Mouse (Mus musculus): ENCODE data around the gene Ephb2.

Gene Ephb2

GRCm38 (mm10) chr4:136650261-136650660 lies 185.5 kb downstream of the Ephb2 start:
- DNase-seq (ENCODE audit: low spot score), result no peak

DNA sequence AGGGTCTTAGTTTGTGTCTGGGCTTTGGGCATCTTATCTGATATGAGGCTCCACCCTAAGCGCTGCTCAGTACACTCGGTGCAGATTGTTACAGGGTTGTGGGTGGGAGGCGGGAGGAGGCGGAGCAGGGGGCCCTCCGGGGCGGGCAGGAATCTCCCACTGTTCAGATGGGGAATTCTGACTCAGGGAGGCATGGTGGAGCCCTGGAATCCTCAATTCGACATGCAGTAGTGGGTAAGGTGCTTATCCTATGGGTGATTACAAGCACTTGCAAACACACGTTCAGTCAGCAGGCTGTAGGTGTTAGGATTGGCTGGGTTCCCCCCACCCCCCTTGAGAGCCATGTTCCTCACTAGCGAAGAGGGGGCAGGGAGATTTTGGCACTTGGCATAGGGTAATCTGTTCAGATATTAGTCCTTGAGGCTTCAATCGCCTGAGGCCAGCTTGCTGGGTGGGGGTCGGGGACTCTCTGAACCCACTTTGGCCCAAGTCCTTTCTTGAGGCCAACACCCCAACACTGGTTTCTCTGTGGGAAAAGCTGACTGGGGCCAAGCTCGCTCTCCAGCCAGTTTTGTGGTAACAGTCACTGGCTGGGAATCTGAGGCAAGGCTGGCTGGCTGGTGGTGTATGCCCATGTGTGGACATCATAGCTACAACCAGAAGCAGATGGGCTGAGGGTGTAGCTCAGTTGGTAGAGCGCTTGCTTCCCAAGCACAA lies 186.2 kb downstream of the Ephb2 start:
- DNase-seq (ENCODE audit: low spot score), result no peak

DNA sequence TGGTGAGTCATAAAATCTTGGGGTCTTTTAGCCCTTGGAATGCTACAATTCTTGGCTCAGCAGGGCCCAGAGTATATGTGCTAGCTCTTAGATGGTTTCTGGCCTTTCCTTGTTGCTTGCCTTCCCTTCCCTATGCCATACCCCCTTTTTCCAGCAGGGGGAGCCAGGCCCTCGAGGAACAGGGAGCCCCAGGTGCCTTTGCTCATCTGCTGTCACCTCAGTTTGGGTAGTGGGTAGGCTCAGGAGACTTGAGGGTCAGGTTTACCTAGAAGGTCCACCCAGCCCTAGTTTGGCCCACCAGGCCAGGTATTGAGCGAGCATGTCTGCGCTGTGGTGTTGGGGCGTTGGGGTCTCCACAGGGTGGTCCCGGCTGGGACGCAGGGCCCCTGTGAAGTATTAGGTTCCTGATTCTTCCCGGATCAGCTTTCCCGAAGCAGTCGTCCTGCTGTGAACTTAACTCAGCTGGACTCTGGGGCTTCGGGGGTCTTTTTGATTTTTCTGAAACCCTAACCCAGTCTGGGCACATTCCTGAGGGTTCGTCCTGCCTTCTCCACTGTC lies 186.8 kb downstream of the Ephb2 start:
- peak; percentile 70 for DNase-seq (ENCODE audit: low spot score)

- no peak for DNase-seq (ENCODE audit: low spot score)
These were observed 196.9 kb downstream of the Ephb2 start for GRCm38 (mm10) chr4:136638890-136639289.

DNA sequence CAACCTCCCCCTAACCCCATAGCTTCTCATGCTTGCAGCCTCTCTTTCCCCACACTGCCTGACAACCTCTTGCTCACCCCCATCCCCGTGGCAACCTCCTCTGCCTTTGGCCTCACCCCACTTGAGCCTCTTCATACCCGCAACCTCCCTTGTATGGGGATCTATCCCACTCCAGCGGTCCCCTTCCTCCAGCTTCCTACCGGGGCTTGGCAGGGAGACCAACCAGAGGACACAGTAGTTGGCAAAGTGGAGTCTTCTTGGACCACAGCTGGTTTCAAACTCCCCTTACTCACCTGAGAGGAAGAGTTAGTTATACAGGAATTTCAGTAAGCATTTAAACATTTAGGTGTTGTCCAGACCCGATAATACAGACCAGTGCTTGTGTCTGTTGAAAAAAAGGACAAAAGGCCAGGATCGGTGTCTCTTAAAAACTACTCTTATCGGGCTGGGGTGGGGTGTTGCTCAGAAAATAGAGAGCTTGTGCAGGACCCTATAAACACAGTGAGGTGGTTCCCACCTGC lies 197.5 kb downstream of the Ephb2 start:
- DNase-seq (ENCODE audit: low spot score), result no peak

GRCm38 (mm10) chr4:136637563-136638229 lies 198.1 kb downstream of the Ephb2 start:
- no peak for DNase-seq (ENCODE audit: low spot score)

GRCm38 (mm10) chr4:136636983-136637562 lies 198.7 kb downstream of the Ephb2 start:
- no peak for DNase-seq (ENCODE audit: low spot score)

DNA sequence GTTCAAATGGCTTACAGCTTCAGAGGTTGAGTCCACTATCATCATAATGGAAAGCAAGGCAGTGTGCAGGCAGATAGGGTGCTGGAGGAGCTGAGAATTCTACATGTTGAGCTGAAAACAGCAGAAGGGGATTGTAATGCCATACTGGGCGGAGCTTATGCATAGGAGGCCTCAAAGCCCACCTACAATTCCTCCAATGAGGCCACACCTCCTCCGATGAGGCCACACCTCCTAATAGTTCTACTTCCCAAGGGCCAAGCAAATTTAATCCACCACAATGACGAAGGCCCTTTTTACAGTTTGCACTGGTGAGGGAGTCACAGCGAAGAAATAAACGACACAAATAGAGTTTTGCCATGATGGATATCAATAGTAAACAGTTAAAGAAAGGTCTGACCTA lies 199.3 kb downstream of the Ephb2 start:
- no peak for DNase-seq (ENCODE audit: low spot score)

- DNase-seq (ENCODE audit: low spot score), result no peak
These were observed 199.8 kb downstream of the Ephb2 start for GRCm38 (mm10) chr4:136635995-136636394.

DNA sequence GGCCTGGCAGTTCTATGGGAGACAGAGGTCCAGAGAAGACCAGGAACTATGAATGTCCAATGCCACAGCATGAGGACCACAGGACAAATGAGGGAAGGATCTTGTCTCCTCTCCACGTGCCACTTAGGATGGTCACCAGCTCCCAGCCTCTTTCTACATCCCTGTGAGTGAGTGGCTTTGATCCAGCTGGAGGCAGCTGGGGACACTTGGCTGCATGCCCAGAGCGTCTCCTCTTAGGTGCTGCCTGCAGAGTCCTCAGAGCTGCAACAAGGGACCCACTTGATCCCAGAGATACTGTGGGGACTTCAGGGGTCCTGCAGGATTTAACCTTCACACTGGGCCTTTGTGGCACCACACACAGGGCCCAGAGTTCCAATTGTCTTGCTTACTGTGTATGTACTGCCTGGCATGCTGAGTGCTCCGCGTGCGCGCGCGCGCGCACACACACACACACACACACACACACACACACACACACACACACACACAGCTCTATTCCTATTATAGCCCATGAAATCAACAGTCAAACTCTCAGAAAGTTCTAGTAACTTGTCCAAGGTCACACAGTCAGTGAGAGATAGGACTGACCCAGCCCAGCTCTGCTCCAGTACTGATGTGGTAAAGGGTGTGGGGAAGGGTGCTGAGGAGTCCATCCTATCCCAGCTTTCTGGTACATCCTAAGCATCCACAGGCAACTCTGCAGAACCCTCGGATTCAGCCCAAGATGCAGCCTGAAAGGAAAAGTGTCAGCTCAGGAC lies 204.4 kb downstream of the Ephb2 start:
- peak; percentile 46 for DNase-seq (ENCODE audit: low spot score)

DNA sequence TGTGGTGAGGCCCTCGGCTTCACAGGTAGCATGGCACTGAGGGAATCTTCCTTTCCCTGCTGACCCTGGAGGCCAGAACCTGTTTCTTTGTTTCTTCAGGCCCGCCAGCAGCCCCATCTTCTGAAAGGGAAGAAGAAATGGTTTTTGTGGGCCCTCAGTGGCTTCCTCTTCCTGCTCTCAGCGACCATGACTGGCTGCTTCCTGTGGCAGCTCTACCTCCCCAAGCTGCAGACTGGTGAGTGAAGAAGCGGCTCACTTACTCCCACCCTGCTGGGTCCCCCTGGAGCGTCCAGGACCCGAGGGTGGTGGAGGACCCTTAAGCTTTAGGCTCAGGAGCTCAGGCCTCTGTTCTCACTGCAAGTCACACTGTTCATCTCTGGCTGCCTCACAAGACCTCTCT lies 209.2 kb downstream of the Ephb2 start:
- no peak for DNase-seq (ENCODE audit: low spot score)

DNA sequence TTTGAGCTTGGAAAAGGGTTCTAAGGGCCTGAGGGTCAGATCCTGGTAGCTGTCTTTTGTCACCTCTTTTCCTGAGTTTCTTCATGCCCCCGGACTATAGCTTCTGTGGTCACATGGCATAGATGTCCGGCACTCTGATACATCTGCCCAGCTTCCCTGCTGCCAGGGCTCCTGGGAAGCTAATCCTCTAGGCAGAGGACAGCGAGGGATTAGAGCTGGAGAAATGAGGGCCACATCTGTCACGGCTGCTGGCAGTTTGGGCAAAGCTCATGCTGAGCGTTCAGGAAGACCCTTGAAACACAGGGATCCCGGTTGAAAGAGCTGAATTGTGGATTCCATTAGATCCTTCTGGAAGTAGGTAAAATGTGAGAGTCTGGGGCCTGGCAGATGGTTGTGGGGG lies 213.4 kb downstream of the Ephb2 start, which contains the start of gene Lactbl1:
Lactbl1 (plus strand) TSS at position 234 of the 400 bp plus-strand sequence.
- DNase-seq (ENCODE audit: low spot score), result no peak

DNA sequence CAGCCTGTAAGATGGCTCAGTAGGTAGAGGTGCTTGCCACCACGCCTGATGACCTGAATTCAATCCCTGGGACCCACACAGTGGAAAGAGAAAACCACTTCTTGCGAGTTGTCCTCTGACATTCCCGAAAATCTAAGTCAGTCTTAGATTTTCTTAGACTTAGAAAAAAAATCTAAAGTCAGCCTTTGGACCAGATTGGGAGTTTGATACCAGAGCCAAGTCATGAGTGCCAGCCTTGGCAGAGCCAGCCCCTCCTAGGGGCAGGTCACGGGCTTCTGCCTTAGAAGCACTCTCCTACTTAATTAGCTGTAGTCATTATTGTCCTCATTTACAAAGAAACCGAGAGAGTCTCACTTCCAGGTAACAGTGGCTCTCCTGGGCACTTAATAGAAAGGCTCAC lies 213.8 kb downstream of the Ephb2 start:
- DNase-seq (ENCODE audit: low spot score), result no peak

DNA sequence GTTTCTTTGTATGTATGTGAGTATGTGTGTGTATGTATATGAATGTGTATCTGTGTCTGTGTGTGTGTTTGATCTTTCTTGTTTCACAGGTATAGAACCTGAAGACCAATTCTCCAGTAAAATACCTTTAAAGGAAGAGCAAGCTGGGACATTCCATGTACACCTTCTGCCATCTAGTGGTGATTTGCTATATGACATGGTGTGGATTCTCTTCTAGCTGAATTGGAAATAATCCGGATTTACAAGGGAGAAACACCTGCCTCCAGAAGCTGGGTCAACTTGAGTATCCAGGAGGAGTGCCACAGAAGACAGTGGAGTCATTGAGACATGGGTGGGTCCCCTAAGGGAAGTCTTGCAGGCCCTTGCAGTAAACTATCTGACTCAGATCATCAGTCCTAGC lies 214.5 kb downstream of the Ephb2 start:
- DNase-seq (ENCODE audit: low spot score), result peak; percentile 78

- peak; percentile 28 for DNase-seq (ENCODE audit: low spot score)
These were observed 222.1 kb downstream of the Ephb2 start for GRCm38 (mm10) chr4:136613657-136614056.

DNA sequence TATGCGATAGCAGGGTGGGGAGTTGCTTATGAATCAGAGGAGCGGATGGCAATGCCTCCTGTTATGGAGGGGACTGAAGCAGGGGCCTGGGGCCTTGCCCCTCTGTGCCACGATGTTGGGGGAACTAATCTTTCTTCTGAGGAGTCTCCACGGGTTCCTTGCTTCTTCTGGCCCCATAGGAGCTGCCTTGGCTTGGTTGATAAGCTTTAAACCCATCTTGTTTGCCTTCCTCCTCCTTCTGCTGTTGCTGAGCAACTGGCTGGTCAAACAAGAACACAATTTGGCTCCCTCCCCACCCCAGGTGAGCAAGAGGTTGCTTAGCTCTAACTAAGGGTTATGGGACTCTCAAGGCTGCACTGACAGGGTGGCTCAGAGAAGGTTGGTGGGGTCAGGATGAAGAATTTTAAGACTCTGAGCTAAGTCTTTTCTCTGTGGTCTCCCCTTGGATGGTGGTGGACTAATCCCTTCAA lies 225.4 kb downstream of the Ephb2 start, which contains the start of gene Tex46:
Tex46 (plus strand) TSS at position 51 of the 470 bp plus-strand sequence.
- no peak for DNase-seq (ENCODE audit: low spot score)

GRCm38 (mm10) chr4:136605756-136606485 lies 229.9 kb downstream of the Ephb2 start:
- no peak for DNase-seq (ENCODE audit: low spot score)

DNA sequence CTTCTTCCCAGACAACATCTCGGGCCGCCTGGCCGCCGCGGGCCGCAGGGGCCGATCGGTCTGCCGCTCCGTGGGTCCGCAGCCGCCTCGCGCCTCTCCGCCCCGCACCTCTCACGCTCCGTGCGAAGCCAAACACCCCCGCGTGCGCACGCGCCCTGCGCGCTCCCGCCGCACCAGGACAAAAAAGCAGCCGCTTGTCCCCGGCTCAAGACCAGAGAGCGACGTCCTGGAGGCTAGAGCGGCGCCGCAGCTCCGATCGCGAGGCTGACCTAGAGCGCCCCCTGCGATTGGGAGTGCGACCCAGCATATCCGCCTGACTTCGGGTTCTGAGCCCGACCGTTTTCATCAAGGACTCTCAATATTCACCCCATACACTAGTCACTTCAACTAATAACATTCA lies 233.2 kb downstream of the Ephb2 start, which contains the start of gene Kdm1a:
Kdm1a (minus strand) TSS at position 156 of the 400 bp plus-strand sequence.
- DNase-seq (ENCODE audit: low spot score), result peak; percentile 98

DNA sequence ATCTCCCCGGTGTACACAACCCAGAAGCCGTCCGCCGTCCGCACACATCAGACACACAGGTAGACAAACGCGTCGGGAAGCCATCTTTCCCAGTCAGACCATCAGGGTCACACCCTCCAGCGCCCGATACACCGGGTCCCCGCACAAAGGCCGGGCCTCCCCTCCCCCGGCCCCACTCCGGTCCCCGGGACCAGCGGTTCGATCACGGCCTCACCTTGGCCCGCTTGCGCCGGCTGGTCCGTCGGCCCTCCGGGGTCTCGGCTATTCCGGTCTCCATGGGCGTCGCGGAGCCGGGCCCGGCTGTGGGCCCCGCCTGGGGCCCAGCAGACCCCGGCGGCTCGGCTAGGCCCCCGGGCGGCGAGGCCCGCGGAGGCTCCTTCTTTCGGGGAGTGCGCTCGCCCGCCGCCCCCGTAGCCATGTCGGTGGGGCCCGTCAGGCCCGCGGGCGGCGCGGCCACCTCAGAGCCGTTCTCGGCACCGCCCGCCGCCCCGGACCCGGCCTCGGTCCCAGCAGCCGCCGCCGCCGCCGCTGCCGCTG lies 233.7 kb downstream of the Ephb2 start:
- peak; percentile 71 for DNase-seq (ENCODE audit: low spot score)

DNA sequence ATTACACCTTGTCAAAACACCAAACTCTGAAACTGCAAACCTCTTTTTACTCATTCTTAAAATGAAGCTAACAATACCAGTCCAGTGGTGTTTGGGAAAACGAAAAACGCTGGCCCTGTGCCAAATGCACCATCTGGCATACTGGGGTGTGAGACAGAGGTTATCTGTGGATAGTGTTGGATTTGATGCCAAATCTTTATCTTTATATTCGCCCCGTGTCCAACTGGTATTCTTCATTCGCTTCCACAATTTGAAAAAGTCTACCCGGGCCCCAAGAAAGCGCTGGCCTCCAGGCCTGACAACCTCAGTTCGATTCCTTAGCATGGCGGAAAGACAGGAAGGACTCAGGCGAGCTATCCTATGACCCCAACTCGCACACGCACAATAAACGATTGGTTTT lies 234.3 kb downstream of the Ephb2 start:
- peak; percentile 86 for DNase-seq (ENCODE audit: low spot score)

DNA sequence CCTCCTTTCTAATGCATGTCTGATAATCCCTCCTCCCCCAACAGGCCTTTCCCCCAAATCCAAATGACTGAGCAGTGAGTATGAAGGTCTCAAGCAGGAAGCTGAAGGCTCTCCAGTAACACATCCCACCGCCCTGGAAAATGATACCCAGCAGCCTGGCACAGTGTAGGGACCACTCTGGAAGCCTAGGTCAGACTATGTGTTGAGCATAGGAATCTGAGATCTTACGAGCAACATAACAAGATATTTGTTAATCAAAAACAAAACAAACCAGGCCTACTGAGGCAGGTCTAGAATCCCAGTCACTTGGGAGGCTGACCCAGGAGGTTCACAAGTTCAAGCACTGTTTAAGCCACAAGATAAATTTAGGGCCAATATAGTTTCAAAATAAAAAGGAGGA lies 235.3 kb downstream of the Ephb2 start:
- no peak for DNase-seq (ENCODE audit: low spot score)
